Mouse (Mus musculus): ENCODE results near the gene Rcc1.

The Rcc1 gene

GRCm38 (mm10) chr4:132355403-132355802 is 2.0 kb upstream of the Rcc1 start:
- no peak for DNase-seq (ENCODE audit: extremely low spot score)

DNA sequence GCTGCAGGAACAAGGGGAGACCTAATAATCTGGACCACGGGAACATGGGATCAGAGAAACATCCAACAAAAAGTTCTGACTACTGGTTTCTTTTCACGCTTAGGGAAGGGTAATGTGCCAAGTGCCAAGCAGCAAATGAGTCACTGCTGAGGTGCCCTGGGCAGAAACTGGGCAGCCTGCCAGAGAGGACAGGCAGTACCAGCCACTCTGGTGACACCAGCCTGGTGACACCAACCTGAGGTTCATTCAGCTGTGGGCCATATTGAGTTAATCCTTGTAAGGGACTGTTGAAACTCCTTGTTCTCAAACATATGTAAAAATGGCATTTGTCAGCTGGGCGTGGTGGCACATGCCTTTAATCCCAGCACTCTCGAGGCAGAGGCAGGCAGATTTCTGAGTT is 1.2 kb upstream of the Rcc1 start:
- DNase-seq (ENCODE audit: extremely low spot score) = no peak

GRCm38 (mm10) chr4:132352739-132353138 is 666 bp downstream of the Rcc1 start:
- peak; percentile 19 for DNase-seq (ENCODE audit: extremely low spot score)

GRCm38 (mm10) chr4:132351401-132351800 is 2.0 kb downstream of the Rcc1 start:
- no peak for DNase-seq (ENCODE audit: extremely low spot score)

- DNase-seq (ENCODE audit: extremely low spot score) = peak; percentile 47
Observed at GRCm38 (mm10) chr4:132350854-132351253, 2.6 kb downstream of the Rcc1 start.

DNA sequence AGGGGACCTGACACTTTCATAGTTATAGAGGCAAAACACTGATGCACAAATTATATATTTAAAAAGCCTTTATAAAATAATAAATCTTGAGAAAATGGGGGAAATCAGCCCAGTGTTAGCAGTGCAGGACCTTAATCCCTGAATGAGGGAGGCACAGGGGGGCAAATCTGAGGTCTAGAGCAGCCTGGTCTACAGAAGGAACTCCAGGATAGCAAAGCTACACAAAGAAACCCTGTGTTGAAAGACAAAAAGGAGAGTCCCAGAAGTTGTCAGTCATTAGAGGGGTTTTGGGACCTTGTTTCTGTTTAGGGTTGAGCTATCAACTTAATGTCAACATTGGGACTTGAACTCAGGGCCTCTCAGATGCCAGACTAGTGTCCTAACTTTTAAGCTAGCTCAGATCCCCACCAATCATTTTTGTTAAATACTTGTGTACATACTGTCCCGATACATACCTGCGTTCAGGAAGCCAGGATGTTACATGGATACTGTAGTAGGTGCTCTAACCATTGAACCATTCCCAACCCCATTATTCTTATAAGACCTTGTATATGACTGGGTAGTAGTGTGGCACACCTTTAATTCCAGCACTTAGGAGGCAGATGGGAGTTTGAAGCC is 3.2 kb downstream of the Rcc1 start:
- DNase-seq (ENCODE audit: extremely low spot score) = peak; percentile 49

- peak; percentile 44 for DNase-seq (ENCODE audit: extremely low spot score)
Observed at GRCm38 (mm10) chr4:132349495-132350122, 3.8 kb downstream of the Rcc1 start.

DNA sequence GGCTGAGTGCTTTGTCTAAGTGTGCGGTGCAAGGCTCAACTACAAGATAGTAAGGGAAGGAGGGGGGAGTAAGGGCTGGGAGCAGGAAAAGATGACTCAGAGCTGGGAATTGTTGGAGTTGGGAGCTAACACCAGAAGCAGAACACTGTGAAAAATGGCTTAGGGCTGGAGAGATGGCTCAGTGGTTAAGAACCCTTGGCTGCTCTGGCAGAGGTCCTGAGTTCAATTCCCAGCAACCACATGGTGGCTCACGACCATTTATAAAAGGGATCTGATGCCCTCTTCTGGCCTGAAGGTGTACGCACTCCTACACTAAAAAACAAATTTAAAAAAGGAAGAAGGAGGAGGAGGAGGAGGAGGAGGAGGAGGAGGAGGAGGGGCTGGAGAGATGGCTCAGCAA is 6.7 kb downstream of the Rcc1 start:
- no peak for DNase-seq (ENCODE audit: extremely low spot score)

- no peak for DNase-seq (ENCODE audit: extremely low spot score)
Observed at GRCm38 (mm10) chr4:132346261-132346660, 7.1 kb downstream of the Rcc1 start.

GRCm38 (mm10) chr4:132345843-132346212 is 7.6 kb downstream of the Rcc1 start:
- no peak for DNase-seq (ENCODE audit: extremely low spot score)

DNA sequence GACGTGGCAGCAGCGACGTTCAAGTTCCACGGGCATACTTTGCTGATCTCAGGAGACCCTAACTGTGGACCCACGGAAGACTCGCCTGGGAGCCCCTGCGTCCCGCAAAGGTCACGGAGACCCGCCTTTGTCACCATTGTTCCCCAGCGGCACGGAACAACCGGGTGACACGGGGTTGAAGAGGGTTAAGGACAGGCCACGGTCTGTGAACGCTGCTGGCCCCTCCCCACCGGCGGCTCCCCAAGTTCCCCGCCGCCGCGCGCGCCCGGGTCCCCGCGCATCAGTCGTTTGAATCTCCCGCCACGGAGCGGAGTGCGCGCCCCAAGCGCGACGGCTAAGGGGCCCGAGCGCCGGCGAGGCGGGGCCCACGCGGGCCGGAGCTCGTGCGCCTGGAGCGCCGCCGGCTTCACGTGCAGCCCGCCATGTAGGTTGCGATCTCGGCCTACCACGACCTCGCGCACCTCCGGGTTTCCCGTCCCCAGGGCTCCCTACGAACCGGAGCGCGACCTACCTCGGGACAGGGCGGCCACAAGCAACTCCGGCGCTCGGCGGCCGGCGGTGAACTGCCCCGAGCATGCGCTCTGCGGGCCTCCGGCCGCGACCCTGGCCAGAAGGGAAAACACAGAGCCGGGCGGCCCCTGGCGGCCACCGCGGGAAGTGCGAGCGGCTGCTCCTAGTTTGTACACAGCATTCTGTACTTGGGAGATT is 8.1 kb downstream of the Rcc1 start:
- DNase-seq (ENCODE audit: extremely low spot score) = peak; percentile 95

GRCm38 (mm10) chr4:132344403-132345134 is 8.8 kb downstream of the Rcc1 start:
- DNase-seq (ENCODE audit: extremely low spot score) = no peak

DNA sequence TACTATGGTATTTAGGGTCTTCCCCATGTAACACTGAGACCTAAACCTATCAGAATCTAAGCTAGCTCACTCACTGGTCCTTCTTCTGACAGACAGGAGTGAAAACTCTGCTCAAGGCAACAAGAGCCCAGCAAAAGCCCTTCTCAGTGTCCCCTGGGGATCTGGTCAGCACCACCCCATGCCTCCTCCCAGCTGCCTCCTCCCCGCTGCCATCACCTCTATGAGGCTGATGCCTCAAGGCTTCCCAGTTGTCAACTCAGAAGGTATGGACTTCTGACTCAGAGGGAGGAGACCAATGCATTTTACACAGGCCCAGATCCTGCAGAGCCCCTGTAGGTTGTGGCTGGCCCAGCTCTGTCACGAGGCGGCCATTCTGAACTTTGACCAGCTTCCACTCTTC is 12.0 kb downstream of the Rcc1 start:
- no peak for DNase-seq (ENCODE audit: extremely low spot score)

- no peak for DNase-seq (ENCODE audit: extremely low spot score)
Observed at GRCm38 (mm10) chr4:132338943-132339342, 14.5 kb downstream of the Rcc1 start.

- no peak for DNase-seq (ENCODE audit: extremely low spot score)
Observed at GRCm38 (mm10) chr4:132332880-132333279, 20.5 kb downstream of the Rcc1 start.

DNA sequence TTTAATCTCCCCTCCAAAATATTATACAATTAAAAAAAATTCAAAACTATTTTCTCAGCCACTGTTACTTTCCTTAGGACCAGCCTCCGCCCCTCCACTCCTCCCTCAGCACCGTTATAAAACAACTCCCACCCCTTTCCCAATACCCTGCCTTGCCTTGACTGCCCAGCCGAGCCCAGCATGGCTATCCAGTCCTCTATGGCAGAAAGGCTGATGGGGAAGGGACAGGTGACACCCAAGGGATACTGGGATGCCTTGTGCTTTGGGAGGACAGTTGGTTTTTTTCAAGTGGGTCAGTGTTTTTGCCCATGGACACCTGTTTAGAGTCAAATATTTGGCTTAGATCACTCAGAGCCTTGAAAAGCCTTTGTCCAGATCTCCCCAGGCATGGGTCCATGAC is 21.4 kb downstream of the Rcc1 start:
- no peak for DNase-seq (ENCODE audit: extremely low spot score)

- DNase-seq (ENCODE audit: extremely low spot score) = no peak
Observed at GRCm38 (mm10) chr4:132329835-132330354, 23.5 kb downstream of the Rcc1 start.

GRCm38 (mm10) chr4:132329115-132329834 is 24.1 kb downstream of the Rcc1 start, which contains the start of gene Trnau1ap:
TSS of gene Trnau1ap (minus strand) at chr4:132329538.
- peak; percentile 94 for DNase-seq (ENCODE audit: extremely low spot score)

- DNase-seq (ENCODE audit: extremely low spot score) = peak; percentile 23
Observed at GRCm38 (mm10) chr4:132328391-132328982, 24.9 kb downstream of the Rcc1 start.

GRCm38 (mm10) chr4:132326481-132326880 is 26.9 kb downstream of the Rcc1 start:
- no peak for DNase-seq (ENCODE audit: extremely low spot score)

- DNase-seq (ENCODE audit: extremely low spot score) = no peak
Observed at GRCm38 (mm10) chr4:132315711-132316110, 37.7 kb downstream of the Rcc1 start.
